Mouse (Mus musculus) embryonic facial prominence, embryonic 15.5 days (tissue): ENCODE data around the gene Grid1. TPM values are rescaled to one million over a fixed set of nuclear protein-coding genes. Genes with fewer than 3 reads are reported as not detected.

Source experiments
- ATAC-seq: fragments of 200-750 bp; cut with Nextera tagmentation; 2 replicates; pipeline ENCODE4 v1.8.0; 2017; ENCODE audit warnings: low read depth, moderate TSS enrichment; ENCODE audit not compliant: insufficient number of reproducible peaks, low FRiP score, low TSS enrichment
- H3K27ac ChIP-seq: fragments of 300-500 bp; sonication (generic); replicated peaks from 2 replicates; pipeline ENCODE4 v1.5.1; 2015; ENCODE audit warnings: mild to moderate bottlenecking, inconsistent platforms
- H3K27me3 ChIP-seq: fragments of 300-500 bp; sonication (generic); 2 replicates; pipeline ENCODE4 v1.6.1; 2015; ENCODE audit warnings: inconsistent platforms
- H3K36me3 ChIP-seq: fragments of 300-500 bp; sonication (generic); 2 replicates; pipeline ENCODE4 v1.6.1; 2015; ENCODE audit warnings: mild to moderate bottlenecking, inconsistent platforms
- H3K4me1 ChIP-seq: fragments of 300-500 bp; sonication (generic); 2 replicates; pipeline ENCODE4 v1.6.1; 2015; ENCODE audit warnings: inconsistent platforms
- H3K4me2 ChIP-seq: fragments of 300-500 bp; sonication (generic); replicated peaks from 2 replicates; pipeline ENCODE4 v1.6.1; 2015; ENCODE audit warnings: mild to moderate bottlenecking, inconsistent platforms
- H3K4me3 ChIP-seq: fragments of 300-500 bp; sonication (generic); replicated peaks from 2 replicates; pipeline ENCODE4 v1.5.1; 2015; ENCODE audit warnings: mild to moderate bottlenecking, inconsistent platforms
- H3K9ac ChIP-seq: fragments of 300-500 bp; sonication (generic); 2 replicates; pipeline ENCODE4 v1.6.1; 2015; ENCODE audit warnings: inconsistent platforms
- H3K9me3 ChIP-seq: fragments of 300-500 bp; sonication (generic); replicated peaks from 2 replicates; pipeline ENCODE4 v1.6.1; 2016; ENCODE audit warnings: inconsistent platforms
- WGBS: fragments of 180-500 bp; shearing (Covaris S2); methylation state at CpG from one replicate; pipeline ENCODE4 v1.1.7; 2015; 5-methylcytosine and 5-hydroxymethylcytosine counted together
- polyA plus RNA-seq: library from polyadenylated mRNA; unstranded; fragments of >200 nt; fragmentation: Nextera tagmentation; extraction: Ambion mirVana; gene quantifications from 2 replicates; pipeline ENCODE4 v1.2.1, GENCODE M21; 2015

Gene Grid1
- polyA plus RNA-seq, 1 experiment from 2014 or later, result 1.4 TPM

- Histone ChIP-seq H3K9me3 (no peaks in the 10 kb centered on the region), H3K27me3 (no peaks in the 10 kb centered on the region), H3K9ac (no peak overlapping the region), H3K27ac (no peak overlapping the region), H3K4me2 (no peak overlapping the region), H3K4me3 (no peak overlapping the region), H3K4me1 (no peaks in the 10 kb centered on the region), H3K36me3 (no peaks in the 10 kb centered on the region)
- ATAC-seq, result no peak
- WGBS, result 31% methylated on average over 1 of the region's 1 CpGs
Measured at GRCm38 (mm10) chr14:34917111-34917510, 97.2 kb downstream of the Grid1 start.

- WGBS, result 83% methylated on average over 6 of the region's 6 CpGs
- no peaks in the 10 kb centered on the region for H3K4me1 ChIP-seq
- H3K36me3 ChIP-seq, result no peaks in the 10 kb centered on the region
- ATAC-seq, result no peak
- H3K4me2 ChIP-seq, result no peak overlapping the region
- H3K9ac ChIP-seq, result no peak overlapping the region
- H3K27ac ChIP-seq, result no peak overlapping the region
- no peak overlapping the region for H3K4me3 ChIP-seq
- no peaks in the 10 kb centered on the region for H3K27me3 ChIP-seq
- no peaks in the 10 kb centered on the region for H3K9me3 ChIP-seq
Measured at GRCm38 (mm10) chr14:34919221-34919620, 99.3 kb downstream of the Grid1 start.

- H3K27ac ChIP-seq, result no peak overlapping the region
- no peak overlapping the region for H3K4me3 ChIP-seq
- H3K36me3 ChIP-seq, result no peaks in the 10 kb centered on the region
- no peak overlapping the region for H3K9ac ChIP-seq
- H3K4me1 ChIP-seq, result no peaks in the 10 kb centered on the region
- WGBS, result 70% methylated on average over 9 of the region's 9 CpGs
- no peaks in the 10 kb centered on the region for H3K27me3 ChIP-seq
- ATAC-seq, result no peak
- H3K4me2 ChIP-seq, result no peak overlapping the region
- no peaks in the 10 kb centered on the region for H3K9me3 ChIP-seq
Measured at GRCm38 (mm10) chr14:34921265-34921664, 101.4 kb downstream of the Grid1 start.

- no peak overlapping the region for H3K27ac ChIP-seq
- H3K27me3 ChIP-seq, result no peaks in the 10 kb centered on the region
- H3K4me1 ChIP-seq, result no peaks in the 10 kb centered on the region
- no peak for ATAC-seq
- WGBS, result 67% methylated on average over 5 of the region's 5 CpGs
- no peak overlapping the region for H3K4me3 ChIP-seq
- H3K4me2 ChIP-seq, result no peak overlapping the region
- no peaks in the 10 kb centered on the region for H3K36me3 ChIP-seq
- H3K9ac ChIP-seq, result no peak overlapping the region
- no peaks in the 10 kb centered on the region for H3K9me3 ChIP-seq
Measured at GRCm38 (mm10) chr14:34925021-34925420, 105.1 kb downstream of the Grid1 start.

- ATAC-seq, result no peak
- H3K27ac ChIP-seq, result no peak overlapping the region
- no peaks in the 10 kb centered on the region for H3K9me3 ChIP-seq
- H3K4me1 ChIP-seq, result no peaks in the 10 kb centered on the region
- H3K4me3 ChIP-seq, result no peak overlapping the region
- H3K4me2 ChIP-seq, result no peak overlapping the region
- no peak overlapping the region for H3K9ac ChIP-seq
- 77% methylated on average over 8 of the region's 8 CpGs for WGBS
- H3K27me3 ChIP-seq, result no peaks in the 10 kb centered on the region
- no peaks in the 10 kb centered on the region for H3K36me3 ChIP-seq
Measured at GRCm38 (mm10) chr14:34930040-34930719, 110.3 kb downstream of the Grid1 start.

- no peak for ATAC-seq
- 38% methylated on average over 4 of the region's 4 CpGs for WGBS
- Histone ChIP-seq H3K4me3 (no peak overlapping the region), H3K27ac (no peak overlapping the region), H3K4me1 (no peaks in the 10 kb centered on the region), H3K27me3 (no peaks in the 10 kb centered on the region), H3K9me3 (no peaks in the 10 kb centered on the region), H3K9ac (no peak overlapping the region), H3K4me2 (no peak overlapping the region), H3K36me3 (no peaks in the 10 kb centered on the region)
Measured at GRCm38 (mm10) chr14:34933197-34933596, 113.3 kb downstream of the Grid1 start.

- H3K27ac ChIP-seq, result no peak overlapping the region
- H3K9me3 ChIP-seq, result no peaks in the 10 kb centered on the region
- no peak overlapping the region for H3K4me2 ChIP-seq
- WGBS, result 54% methylated on average over 13 of the region's 13 CpGs
- no peaks in the 10 kb centered on the region for H3K27me3 ChIP-seq
- no peak overlapping the region for H3K4me3 ChIP-seq
- no peak overlapping the region for H3K9ac ChIP-seq
- no peaks in the 10 kb centered on the region for H3K4me1 ChIP-seq
- no peak for ATAC-seq
- no peaks in the 10 kb centered on the region for H3K36me3 ChIP-seq
Measured at GRCm38 (mm10) chr14:34936192-34936770, 116.4 kb downstream of the Grid1 start.

- ATAC-seq, result no peak
- Histone ChIP-seq H3K4me2 (no peak overlapping the region), H3K36me3 (no peaks in the 10 kb centered on the region), H3K9ac (no peak overlapping the region), H3K9me3 (no peaks in the 10 kb centered on the region), H3K4me1 (no peaks in the 10 kb centered on the region), H3K27me3 (no peaks in the 10 kb centered on the region), H3K4me3 (no peak overlapping the region), H3K27ac (no peak overlapping the region)
- 85% methylated on average over 14 of the region's 14 CpGs for WGBS
Measured at GRCm38 (mm10) chr14:34944390-34944979, 124.6 kb downstream of the Grid1 start.

- WGBS, result 81% methylated on average over 17 of the region's 17 CpGs
- Histone ChIP-seq H3K36me3 (no peaks in the 10 kb centered on the region), H3K9me3 (no peaks in the 10 kb centered on the region), H3K4me3 (no peak overlapping the region), H3K4me1 (no peaks in the 10 kb centered on the region), H3K27ac (no peak overlapping the region), H3K27me3 (no peaks in the 10 kb centered on the region), H3K4me2 (no peak overlapping the region), H3K9ac (no peak overlapping the region)
- ATAC-seq, result no peak
Measured at GRCm38 (mm10) chr14:34945471-34946313, 125.8 kb downstream of the Grid1 start.

- Histone ChIP-seq H3K27ac (no peak overlapping the region), H3K9ac (no peak overlapping the region), H3K9me3 (no peaks in the 10 kb centered on the region), H3K4me2 (no peak overlapping the region), H3K27me3 (no peaks in the 10 kb centered on the region), H3K4me3 (no peak overlapping the region), H3K36me3 (no peaks in the 10 kb centered on the region), H3K4me1 (no peaks in the 10 kb centered on the region)
- ATAC-seq, result no peak
- 72% methylated on average over 2 of the region's 2 CpGs for WGBS
Measured at GRCm38 (mm10) chr14:34946314-34946583, 126.3 kb downstream of the Grid1 start.

- no peak overlapping the region for H3K4me2 ChIP-seq
- H3K4me3 ChIP-seq, result no peak overlapping the region
- no peaks in the 10 kb centered on the region for H3K36me3 ChIP-seq
- H3K9ac ChIP-seq, result no peak overlapping the region
- H3K27ac ChIP-seq, result no peak overlapping the region
- H3K27me3 ChIP-seq, result no peaks in the 10 kb centered on the region
- no peaks in the 10 kb centered on the region for H3K4me1 ChIP-seq
- no peak for ATAC-seq
- H3K9me3 ChIP-seq, result no peaks in the 10 kb centered on the region
- 60% methylated on average over 6 of the region's 6 CpGs for WGBS
Measured at GRCm38 (mm10) chr14:34948249-34948648, 128.3 kb downstream of the Grid1 start.
